Mouse (Mus musculus) myocyte (in vitro differentiated cells): ENCODE data around the gene Ctsl.

ENCODE experiments used
- MYOG ChIP-seq, 3 experiments: IDR thresholded peaks; one replicate each; pipeline ENCODE4 v1.6.1; 2011; ENCODE audit warnings: control low read depth in 2 of 3, low read depth in 2 of 3, mild to moderate bottlenecking in 2 of 3; ENCODE audit not compliant: insufficient read length in 2 of 3, control insufficient read depth in 1 of 3, insufficient read depth in 1 of 3
- POLR2AphosphoS2 ChIP-seq: IDR thresholded peaks from one replicate; pipeline ENCODE4 v1.6.1; 2011; ENCODE audit warnings: low read depth, control low read depth; ENCODE audit not compliant: insufficient read length
- USF1 ChIP-seq: IDR thresholded peaks from one replicate; pipeline ENCODE4 v1.6.1; 2011; ENCODE audit warnings: low read depth, mild to moderate bottlenecking, control low read depth, moderate library complexity

- no peak for TF ChIP-seq POLR2AphosphoS2
- TF ChIP-seq USF1: no peak
- no peak for TF ChIP-seq MYOG (IDR thresholded peaks at IDR 0.05; ENCODE audit: control insufficient read depth in 1 of 3, insufficient read depth in 1 of 3, insufficient read length in 2 of 3, low read depth in 2 of 3)
These were observed 37.3 kb upstream of the Ctsl start for GRCm38 (mm10) chr13:64407992-64408391.
